Mouse (Mus musculus) mouse embryonic stem cell (cell line): Measurements from ENCODE around the gene D430041D05Rik.

Experiments used
- in situ Hi-C, 2 experiments: fragments of 300-500 bp; cut with MboI; formaldehyde crosslinking; loops; 1 replicate in 1 of 2; 3 replicates in 1 of 2; pipeline ENCODE4 v1.14.3; 2019 to 2020; ENCODE audit warnings: low sequenced_read_pairs in 2 of 2, low pct_unique_long_range_greater_than_20kb in 1 of 2, mixed read lengths in 1 of 2; ENCODE audit not compliant: unreplicated experiment in 1 of 2

D430041D05Rik gene

DNA sequence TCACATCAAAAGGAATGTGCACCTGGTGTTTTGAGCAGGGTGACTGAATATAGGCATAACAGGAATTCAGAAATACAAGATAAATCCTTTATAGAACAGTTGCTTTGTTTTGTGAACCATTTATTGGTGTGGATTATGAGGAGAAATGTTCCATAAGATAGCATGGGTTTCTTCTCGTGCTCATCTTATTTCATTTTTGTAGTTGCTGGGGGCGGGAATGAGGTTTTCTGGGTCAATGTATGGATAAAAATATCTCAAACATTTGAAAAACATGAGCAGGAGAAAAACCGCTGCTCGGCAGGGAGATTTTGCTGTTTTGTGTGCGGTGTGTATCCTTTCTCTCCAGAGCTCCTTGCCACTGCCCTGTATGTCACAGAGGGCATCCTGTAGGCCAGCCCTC is 168.8 kb downstream of the D430041D05Rik start:
- in situ Hi-C loops: no loop called here

DNA sequence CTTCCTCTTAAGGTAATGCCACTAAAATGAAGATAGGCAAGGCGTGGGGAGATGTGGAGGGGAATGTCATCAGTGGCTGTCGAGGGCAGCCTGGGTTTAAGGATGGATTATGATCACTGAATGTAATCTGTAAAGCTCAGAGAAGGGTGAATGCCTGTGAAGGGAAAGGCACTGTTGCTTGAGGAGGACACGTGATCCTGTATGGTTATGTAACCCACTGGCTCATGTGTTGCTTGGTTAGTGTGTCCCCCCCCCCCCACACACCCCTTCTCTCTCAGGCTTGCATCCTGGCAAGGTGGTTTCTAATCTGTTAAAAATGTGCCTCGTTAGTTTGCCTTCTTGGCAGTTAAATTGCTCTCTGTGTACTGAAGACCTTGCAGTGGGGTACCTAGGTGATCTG is 173.7 kb downstream of the D430041D05Rik start:
- in situ Hi-C loops: no loop called here

DNA sequence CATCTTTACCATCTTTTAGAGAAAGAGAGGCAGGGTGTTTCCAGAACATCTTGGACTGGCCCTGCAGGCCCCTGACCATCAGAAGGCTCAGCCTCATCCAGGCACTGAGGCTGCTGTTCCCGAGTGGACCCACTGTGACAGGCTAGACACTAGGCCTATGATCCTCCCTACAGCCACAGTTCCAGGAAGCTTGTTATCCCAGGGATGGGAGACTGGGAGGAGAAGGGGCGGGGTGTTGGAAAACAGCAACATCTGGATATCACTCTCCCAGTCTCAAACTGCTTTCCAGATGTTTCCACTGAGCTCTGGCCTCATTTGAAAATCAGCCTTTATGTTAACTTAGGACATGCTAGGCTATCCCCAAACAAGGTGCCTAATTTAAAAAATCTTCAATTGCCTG is 180.4 kb downstream of the D430041D05Rik start:
- in situ Hi-C loops: no loop called here

DNA sequence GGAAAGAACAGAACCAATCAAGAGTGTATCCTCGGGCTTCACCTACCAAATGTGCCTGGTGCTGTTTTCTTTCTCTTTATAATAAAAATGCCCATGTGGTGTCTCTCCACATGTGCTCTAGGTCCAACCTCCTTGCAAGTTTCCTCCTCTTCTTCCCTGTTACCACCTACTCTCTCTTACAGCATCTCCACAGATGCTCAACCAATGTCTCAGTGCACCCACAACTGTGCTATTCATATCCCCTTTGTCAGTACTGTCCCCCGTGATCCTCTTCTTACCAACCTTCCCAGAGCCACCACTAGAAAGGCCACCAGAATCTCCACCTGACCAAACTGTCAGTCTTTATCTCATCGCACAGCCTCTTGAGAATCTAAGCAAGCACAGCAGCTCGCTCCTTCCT is 184.8 kb downstream of the D430041D05Rik start:
- in situ Hi-C loops: no loop called here

DNA sequence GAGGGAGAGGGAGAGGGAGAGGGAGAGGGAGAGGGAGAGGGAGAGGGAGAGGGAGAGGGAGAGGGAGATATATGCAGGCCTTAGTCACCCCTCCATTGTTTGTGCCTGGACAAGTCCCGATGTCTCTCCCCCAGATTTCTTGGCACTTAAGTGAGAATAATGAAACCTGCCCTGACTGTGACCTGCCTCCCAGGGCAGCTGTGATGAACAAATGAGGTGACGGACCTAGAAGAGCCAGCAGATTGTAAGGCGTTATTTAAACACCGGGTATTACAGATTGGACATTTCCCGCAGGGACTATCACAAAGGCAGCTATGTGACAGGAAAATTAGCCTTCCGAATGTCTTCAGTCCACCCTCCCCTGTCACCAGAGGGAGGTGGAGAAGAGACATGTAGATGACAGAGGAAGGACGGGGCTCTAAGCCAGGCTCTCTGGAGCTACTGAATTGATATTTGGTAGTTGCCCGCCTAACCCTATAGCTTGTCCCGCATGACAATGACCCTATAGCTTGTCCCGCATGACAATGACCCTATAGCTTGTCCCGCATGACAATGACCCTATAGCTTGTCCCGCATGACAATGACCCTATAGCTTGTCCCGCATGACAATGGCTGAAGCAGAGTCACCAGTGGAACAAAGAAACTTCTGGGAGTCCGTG is 191.0 kb downstream of the D430041D05Rik start:
- in situ Hi-C loops: no loop called here

DNA sequence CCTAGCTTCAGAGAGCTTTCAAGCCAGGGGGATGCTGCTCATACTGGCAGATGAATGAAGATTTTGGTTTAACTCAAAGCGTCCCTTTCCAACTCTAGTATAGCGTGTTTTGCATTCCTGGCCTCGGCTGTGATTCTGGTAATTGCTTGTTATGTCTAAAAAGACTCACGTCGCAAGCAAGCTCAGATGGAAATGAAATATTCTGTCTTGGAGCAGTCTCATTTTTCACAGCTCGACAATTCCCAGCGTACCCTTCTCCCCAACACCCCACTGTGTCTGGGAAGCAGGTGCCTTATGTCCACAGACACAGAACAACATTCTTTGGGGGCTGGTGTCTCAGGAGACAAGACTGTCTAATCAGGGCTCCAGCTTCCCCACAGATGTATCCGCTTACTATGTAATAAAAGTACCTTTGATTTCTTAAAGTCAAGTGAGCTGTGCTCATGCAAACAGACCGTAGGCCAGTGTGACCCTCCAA is 192.2 kb downstream of the D430041D05Rik start:
- in situ Hi-C loops: no loop called here

DNA sequence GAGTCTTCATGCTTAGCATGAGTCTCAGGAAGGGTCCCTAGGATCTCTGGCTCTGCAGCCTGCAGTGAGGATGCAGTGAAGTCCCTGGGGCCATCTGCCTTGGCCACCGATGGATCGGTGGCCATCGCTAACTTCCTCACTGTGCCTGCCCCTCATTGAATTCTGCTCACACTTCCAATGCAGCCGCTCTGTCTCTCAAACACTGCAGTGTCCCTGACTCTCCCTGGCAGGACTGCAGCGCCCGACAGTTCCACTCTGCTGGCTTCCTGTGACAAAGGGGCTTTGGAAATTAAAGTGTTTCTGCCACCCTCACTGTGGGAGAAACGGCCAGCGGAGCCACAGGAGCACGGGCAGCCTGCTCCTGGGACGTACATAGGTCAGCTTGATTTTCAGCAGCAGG is 192.7 kb downstream of the D430041D05Rik start:
- in situ Hi-C loops: no loop called here

DNA sequence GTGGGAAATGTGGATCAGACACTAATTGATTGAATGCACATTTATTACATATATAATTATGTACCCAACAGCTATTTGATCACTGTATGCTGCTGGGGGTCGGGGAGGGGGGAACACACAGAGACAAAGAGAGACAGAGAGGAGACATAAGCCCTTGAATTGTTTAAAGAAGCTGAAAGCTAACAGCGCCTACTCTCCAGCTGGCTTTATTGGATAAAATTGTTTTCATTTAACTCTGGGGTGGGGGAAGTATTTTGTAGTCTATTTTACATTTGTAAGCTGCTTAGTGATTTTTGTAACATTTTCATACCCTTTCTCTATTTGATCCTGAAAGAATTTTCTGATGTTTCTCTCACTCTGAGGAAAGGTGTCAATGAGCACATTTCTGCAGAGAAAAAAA is 201.4 kb downstream of the D430041D05Rik start:
- in situ Hi-C loops: no loop called here

DNA sequence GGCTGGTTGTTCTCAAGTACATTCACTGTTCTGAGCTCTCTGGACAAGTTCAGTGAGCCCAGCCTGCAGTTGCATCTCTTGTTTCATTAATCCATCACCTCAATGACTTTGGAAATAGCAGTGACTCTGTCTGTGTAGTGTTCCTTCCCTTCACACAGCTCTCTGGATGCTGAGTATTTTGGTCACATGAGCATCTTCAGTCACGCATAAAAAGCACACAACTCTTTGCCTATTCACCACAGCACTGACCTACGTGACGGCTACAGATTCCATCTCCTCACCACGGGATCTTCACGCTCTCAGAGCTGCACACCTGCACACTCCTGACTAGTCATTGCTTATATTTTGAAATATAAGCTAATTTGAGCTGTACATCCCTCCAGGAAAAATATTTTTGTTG is 202.4 kb downstream of the D430041D05Rik start:
- in situ Hi-C loops: no loop called here

DNA sequence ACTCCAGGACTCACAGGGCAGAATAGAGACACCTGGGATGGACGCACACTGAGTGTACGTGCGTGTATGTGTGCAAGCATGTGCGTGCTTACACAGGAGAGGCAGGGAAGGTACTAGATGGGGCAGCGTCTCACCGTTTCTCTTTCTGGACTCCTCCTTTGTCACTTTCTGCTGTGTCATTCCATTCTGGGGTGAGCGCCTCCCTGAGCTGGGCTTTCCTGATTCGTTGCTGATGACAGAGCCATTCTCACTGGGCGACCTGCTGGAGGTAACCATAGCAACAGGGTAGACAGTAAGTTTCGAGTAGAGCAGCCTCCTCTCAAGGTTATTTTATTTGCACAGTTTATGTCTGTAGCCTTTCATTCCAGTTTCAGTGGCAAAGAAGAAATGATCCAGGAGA is 202.9 kb downstream of the D430041D05Rik start:
- in situ Hi-C loops: no loop called here

DNA sequence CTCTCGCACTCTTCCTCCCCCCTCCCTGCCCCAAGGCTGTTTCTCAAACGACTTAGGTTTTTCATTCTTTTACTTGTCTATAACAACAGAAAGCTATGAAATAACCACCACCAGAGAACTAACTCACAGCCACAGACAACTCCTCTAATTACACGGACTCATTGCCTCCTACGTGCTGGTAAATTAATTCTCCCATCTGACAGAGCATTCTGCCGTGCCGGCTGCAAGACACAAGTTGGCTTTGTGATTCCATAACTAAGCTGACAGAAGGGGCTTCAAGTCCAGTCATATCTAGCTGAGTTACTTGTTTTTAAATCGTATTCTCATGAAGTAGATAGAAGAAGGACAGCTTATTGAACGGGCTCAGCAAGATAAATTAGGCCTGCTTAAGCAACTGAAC is 205.2 kb downstream of the D430041D05Rik start:
- in situ Hi-C loops: no loop called here

DNA sequence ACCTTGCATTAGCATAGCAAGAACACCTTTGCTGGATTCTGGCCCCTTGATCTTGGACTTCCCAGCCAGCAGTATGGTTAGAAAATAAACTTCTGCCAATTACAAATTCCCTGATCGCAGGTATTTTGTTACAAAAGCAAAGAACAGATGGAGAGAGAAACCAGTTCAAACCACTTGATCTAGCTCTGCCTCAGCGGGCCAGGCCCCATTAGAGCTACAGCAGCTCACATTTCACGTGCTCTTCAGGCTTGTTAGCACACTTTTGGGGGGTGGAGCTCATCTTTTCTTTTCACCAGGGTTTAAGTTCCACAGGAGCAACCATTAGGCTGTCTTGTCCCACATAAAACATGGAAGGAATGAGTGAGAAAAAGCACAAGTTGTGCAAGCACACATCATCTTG is 210.6 kb downstream of the D430041D05Rik start:
- in situ Hi-C loops: no loop called here

DNA sequence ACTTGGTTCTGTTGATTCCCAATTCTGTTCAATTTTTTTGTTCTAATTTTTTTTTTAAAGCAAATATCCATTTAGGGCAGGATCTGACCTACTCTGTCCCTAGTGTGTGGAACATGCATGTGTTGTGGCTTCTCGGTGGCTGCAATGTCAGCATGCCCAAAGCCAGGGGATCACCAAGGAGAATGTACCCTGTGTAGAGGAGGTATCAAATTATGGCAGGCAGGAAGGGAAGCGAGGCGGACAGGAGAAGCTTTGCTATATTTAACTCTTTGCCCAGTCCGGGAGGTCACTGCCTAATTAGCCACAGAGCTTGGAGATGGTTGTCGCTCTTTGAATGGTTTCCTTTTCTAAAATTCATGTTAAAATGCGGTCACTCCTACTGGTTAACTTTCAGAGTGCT is 212.6 kb downstream of the D430041D05Rik start:
- in situ Hi-C loops: no loop called here

DNA sequence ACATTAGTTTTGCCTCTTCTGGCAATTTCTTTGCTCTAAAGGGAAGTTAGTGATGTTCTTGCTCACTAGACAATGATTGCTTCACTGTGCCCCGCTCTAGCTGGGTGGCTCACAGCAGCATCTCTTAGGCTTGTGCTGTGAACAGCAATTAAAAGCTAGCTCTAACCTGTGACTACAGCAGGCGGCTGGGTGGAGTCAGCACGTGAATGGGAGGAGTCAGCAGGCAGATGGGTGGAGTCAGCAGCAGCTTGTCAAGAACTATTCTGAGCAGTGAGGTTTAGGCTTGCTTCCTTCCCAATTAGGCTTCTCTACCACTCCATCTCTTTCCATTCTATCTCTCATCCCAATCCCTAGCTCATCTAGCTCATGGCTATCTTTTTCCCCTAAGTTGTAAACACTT is 213.5 kb downstream of the D430041D05Rik start:
- in situ Hi-C loops: no loop called here

DNA sequence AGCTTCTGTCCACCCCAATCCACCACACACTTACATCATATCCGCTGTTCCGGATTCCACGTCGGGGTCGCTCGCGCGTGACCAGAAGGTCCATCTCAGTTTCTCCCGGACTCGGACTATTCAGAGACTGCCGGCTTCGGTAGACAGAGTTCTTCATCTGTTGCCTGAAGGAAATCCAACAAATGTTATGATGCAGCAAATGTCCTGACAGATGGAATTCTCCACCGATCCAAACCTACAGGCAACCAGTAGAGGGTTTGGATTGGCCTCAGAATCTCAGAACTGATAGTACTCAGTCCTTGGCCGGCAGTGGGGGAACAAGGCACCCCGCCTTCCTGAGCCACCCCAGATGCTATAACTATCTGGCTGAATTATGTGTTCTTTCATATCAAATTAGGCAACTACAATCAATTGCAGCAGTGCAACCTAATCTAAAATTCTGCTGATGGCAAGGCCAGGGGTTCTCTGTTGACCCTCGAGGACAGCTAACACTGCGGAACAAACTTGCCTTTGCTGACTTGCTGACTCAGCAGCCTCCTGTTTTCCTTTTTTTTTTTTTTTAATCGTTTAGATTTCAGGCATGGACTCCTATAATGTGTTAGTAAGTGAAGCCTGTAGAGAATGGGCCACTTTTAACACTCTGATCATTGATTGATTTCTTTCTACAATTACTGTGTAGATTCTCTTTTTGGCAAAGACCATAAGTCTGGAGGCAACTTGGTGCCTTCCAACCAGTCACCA is 218.2 kb downstream of the D430041D05Rik start:
- in situ Hi-C loops: no loop called here

DNA sequence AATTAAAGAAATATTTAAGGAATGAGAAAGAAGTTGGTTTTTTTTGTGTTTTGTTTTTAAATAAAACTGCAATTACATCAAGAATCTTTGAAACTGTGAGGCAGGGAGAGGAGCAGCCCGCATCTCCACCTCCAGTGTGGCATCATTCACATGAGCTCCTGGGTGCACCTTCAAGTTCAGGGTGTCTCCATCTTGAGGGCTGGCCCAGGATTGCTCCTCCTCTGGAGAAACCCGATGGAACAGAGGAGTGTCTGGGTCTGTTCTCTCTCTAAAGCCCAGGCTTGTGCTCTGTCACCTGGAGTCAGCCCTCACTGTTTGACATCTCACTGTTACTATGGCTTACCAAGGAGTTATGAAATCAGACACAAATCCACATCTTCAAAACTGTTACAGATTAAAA is 219.1 kb downstream of the D430041D05Rik start:
- in situ Hi-C loops: no loop called here

DNA sequence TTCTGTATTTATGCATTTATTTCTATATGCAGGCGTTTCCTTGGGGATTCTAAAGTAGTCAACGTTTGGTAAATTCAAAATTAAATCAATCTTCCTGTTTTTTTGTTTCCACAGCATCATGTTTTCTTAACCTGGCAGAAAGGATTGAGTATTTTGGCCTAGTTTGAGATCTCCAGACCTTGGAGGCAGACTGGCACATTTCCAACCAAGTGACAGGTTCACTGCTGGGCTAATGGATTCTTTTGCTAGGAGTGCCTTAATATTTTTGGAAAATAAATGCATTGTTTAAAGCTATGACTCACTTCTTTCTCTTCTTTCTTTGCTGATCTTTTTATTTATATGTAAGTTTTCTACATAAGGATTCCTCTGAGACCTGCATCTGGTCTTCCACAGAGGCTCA is 222.0 kb downstream of the D430041D05Rik start:
- in situ Hi-C loops: no loop called here

DNA sequence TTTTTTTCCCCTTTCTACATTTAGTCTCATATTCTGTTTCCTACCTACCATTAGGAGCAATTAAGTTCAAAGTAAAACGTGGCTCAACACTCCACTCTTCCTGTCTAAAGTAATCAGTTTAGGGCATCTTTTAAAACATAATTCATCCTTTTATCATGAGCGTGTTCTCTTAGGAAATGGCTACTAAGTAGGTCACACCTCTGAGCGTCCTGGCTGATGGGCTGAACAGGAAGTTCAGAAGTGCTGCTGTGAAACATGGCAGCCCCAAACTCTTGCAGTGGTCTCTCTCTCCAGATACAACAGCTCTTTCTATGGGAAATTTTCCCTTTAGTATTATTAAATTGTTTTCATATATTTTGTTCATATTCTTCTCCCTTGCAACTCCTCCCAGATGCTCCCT is 223.7 kb downstream of the D430041D05Rik start:
- in situ Hi-C loops: no loop called here

DNA sequence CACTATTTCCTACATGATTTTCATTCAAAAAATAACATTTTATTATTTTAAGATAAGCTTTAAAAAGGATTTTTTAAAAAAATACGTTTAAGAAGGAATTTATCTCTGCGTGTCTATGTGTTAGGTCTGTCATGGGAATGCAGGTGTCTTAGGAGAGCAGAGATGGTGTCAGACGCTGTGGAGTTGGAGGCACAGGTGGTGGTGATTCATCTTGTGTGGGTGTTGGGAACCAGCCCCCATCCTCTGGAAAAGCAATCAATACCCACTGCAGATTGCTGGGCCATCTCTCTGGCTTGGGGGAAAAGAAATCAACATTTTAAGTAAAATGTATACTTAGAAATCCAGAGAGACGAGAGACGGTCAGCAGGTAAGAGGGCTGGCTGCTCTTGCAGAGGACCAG is 225.2 kb downstream of the D430041D05Rik start:
- in situ Hi-C loops: no loop called here

DNA sequence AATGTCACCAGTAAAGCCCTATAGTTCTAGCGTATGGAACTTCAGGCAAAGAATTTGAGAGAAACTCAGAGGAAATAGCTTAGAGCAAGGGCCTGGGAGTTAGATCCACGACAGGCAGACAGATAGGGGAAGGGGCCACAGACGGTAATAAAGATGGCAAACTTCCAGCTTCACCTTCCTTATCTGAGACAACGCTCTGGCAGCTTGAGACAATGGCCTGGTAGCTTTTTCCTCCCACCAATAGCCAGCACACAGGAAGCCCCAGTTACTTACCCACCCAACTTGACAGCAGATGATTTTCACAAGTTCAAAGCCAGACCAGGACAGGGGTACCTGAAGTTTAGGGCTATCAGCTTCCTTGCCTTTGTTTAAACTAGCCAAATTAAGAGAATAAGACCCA is 226.5 kb downstream of the D430041D05Rik start:
- in situ Hi-C loops: no loop called here
